Mouse (Mus musculus) right cerebral cortex, postnatal 25 days (tissue): Measurements from ENCODE around the gene Acadsb.
"Not testable (repeated sequence)": the region's sequence is repeated elsewhere in the genome, so short reads cannot be mapped to it uniquely, and the experiment has no call there.

Experiments used
- DNase-seq: peaks from one replicate; pipeline ENCODE4 v3.0.0; 2022

Gene Acadsb

GRCm38 (mm10) chr7:131410416-131411058 lies at the start of gene Acadsb, which contains the start of gene Ikzf5:
Gene Acadsb, plus strand, starts transcription at chr7:131410601.
Gene Ikzf5, minus strand, starts transcription at chr7:131410521.
- DNase-seq: peak; percentile 99

DNA sequence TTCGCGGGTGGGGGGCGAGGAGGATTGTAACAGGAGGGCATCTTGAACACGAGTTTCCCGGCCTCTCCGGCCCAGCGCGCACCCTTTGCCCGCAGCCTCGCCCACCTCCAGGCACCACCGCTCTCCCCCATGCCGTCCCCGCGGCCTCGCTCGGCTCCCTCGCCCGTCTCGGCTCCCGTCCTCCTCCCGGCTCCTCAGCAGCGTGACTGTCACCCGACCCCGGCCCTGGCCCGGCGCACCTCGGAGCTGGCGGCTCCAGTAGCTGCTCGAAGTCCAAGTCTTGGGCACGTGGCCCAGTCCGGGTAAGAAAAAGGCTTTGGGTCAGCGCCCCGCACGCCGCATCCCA lies 48.2 kb upstream of the Acadsb start:
- no peak for DNase-seq

DNA sequence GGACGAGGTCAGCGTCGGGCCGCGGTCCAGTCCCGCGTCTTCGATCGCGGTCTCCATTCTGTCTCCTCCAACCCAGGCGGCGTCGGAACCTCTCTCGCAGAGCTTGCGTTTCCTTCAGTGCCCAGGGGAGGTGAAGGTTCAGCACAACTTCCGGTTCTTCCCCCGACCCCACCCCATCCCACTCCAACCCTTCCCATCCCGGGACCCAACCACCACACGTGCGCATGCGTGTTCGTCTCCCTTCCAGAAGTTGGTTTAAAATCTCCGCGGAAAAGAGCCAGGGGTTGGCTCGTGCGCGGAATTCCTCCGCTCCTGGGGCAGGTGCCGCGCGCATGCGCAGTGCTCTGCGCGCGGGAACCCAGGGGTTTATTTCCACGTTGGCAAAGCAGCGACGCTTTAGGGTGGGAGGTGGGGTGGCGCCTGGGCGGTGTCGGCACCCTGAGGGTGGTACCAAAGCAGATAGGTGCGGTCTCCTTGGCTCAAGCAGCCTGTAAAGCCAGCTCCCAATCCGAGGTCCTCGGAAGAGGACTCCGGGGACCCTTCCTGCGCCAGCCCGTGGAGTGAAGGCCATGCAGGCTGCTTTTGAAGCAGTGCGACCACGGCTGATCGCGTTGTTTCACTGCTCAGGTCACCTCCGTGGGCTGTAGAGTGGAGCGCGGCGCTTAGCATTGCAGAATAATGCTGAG lies 47.6 kb upstream of the Acadsb start, which contains the start of gene 2310057M21Rik:
2310057M21Rik (minus strand) TSS at position 145 of the 686 bp plus-strand sequence.
- DNase-seq: peak; percentile 91

DNA sequence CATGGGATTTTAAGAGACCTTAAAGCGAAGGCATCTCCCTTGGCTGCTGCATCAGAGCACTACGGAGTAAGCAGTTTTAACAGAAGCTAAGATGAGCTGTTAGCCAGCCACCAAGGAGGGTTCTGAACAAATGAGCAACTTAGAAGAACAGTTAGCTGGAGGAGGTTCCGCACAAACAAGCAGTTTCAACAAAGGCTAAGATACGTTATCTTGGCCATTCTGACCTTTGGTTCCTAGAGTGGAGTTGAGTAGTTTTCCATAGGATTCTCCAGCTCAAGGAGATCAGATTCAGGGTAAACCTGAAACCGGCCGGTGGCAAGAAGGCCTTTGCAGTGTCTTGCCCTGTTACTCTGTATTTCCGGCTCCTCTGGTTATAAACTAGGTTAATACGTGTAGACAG lies 46.3 kb upstream of the Acadsb start:
- no peak for DNase-seq

- peak; percentile 92 for DNase-seq
Observed at GRCm38 (mm10) chr7:131370648-131371469, 39.5 kb upstream of the Acadsb start, which contains the start of gene Pstk. Gene Pstk, plus strand, starts transcription at chr7:131371141.

- no peak for DNase-seq
Observed at GRCm38 (mm10) chr7:131371470-131371860, 38.9 kb upstream of the Acadsb start.

DNA sequence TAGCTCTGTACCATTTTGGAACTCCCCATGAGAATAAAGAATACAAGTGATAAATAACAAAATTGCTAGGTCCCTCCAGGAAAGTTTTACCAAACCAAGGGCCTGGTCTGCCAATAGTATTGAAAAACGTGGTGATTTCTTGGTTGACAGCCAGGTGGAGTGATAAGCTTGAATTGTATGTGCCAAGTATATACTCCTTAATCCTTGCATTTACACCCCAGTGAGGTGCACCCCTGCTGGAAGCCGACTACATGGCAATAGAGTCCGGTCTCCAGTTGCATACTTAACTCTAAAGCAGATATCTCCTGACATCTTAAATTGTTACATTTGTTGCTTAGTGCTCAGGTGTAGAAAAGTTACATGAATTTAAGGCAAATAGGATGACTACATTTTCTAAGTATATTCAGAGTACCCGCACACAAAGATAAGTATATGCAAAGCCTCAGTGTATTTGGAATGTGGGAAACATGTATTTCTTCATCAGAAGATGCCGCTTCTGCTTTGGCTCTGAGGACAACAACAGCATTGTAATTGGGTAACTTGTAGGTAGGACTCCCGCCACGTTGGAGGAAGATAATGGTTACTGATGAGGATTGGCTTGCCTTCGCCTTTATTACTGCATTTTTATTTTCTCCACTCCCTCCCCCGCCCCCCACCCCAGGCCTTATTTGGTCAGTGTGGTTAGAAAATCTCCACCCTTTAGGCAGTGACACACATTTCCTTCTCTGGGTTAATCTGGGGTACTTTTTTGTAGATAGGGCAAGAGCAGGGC lies 38.3 kb upstream of the Acadsb start:
- DNase-seq: no peak

DNA sequence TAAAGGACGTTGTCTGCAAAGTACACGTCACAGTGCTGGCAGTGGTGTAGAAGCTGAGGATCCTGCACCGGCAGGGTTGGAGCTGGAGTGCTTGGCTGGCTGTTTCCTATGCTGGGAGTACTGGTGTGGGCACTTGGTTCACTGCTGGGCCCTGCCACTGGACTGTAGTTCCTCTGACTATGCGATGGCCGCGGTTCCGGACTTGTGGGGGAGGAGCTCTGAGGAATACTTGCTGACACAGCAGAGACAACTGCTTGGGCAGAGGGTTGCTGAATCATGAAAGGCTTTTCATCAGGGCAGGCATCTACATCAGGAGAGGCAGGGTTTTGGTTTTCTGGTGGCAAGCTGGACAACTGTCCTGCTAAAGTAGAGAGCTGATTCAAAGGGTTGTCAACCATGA lies 18.6 kb upstream of the Acadsb start:
- not testable (repeated sequence) for DNase-seq

GRCm38 (mm10) chr7:131409321-131409987 lies 947 bp upstream of the Acadsb start:
- no peak for DNase-seq

GRCm38 (mm10) chr7:131409988-131410385 lies 414 bp upstream of the Acadsb start:
- DNase-seq: no peak

DNA sequence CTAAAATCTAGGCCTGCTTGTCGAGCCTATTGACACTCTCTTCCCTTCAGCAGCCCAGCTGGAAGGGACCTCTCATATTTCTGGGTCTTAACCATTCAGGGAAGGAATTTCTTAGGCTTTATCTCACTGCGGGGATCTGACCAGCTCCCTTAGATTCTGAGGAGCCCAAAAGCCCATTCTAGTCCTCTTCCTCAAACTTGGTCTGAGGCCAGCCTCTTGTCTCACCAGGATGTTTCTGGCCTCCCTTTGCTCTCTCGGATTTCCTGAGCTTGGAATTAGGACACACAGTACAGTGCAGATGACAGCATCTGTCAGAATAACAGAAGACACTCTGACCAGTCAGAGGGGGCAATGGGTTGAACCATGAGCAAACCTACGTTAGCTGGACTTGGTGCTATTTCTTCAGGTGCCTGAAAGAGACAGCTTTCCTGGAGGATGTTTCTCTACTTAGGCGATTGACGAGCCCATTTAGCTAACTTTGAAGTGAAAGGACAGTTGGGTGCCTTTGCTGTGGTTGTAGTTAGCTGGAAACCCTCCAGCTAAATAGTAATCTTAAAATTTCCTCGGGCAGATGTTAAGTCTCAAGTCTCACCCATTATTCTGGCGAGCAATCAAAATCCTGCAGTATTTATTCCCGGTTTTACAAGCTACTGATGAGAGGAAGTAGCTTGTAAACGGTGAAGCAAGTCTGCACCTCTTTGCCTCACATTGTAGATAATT lies 980 bp downstream of the Acadsb start:
- no peak for DNase-seq

DNA sequence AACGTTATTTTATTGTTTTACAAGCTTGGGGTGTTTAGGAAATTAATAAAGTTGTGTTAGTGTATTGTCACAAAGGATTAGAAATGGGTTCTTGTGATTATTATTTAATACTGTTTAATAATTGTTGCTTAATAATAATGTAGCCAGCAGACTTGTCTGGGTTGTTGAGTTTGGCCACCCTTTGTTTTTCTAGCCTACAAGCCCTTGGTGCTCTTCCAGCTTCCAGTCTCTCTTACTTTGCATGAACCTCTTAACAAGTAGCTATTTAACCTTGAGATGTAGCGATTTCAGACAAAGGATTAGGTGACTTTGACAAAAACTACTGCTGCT lies 1.5 kb downstream of the Acadsb start:
- DNase-seq: no peak

- DNase-seq: not testable (repeated sequence)
Observed at GRCm38 (mm10) chr7:131416742-131417141, 6.3 kb downstream of the Acadsb start.

- no peak for DNase-seq
Observed at GRCm38 (mm10) chr7:131417605-131418004, 7.2 kb downstream of the Acadsb start.

- no peak for DNase-seq
Observed at GRCm38 (mm10) chr7:131424912-131425311, 14.5 kb downstream of the Acadsb start.

GRCm38 (mm10) chr7:131427331-131427730 lies 16.9 kb downstream of the Acadsb start:
- DNase-seq: no peak

GRCm38 (mm10) chr7:131432244-131432643 lies 21.8 kb downstream of the Acadsb start:
- DNase-seq: peak; percentile 42

DNA sequence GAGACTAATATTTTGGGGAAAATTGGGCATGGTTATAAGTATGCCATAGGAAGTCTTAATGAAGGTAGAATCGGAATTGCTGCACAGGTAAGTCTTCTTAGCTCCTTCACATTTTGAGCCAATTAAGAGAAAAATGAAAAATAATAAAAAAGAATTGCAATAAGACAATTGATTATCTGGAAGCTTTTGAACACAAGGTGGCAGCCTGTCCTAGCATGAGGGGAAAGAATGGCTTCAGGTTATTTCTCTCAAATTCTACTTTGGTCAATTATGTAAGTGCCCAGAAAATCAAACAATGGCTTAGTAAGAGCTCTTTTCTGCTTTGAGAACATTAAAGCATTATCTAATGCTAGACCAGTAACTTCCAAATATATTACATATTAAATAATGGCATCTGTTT lies 23.9 kb downstream of the Acadsb start:
- DNase-seq: no peak

- DNase-seq: no peak
Observed at GRCm38 (mm10) chr7:131437051-131437450, 26.6 kb downstream of the Acadsb start.

DNA sequence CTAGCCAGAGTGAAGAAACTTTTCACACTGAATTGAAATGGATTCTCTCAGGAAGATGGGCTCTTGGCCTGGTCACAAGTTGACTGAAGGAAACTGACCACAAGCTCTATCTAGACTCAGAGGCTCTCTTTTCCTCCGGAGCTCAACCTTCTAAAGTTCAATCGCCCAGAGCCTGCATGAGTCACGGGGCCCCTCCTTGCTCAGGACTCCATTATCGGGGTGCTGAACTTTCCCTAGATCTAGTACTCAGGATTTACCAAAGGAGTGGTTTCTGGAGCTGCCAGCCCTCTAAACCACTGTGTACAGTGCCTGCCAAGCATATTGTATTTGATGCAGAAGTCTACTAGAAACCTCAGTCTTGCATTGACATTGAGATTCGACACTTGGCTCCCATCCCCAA lies 46.3 kb downstream of the Acadsb start:
- no peak for DNase-seq

GRCm38 (mm10) chr7:131465117-131465601 lies 54.8 kb downstream of the Acadsb start:
- no peak for DNase-seq

GRCm38 (mm10) chr7:131465735-131466134 lies 55.3 kb downstream of the Acadsb start:
- DNase-seq: no peak
